Mouse (Mus musculus): ENCODE data around the gene Cdkal1. TPM values are rescaled to one million over a fixed set of nuclear protein-coding genes. Genes with fewer than 3 reads are reported as not detected.

Cdkal1 gene
- 35.1 and 35.7 TPM in 2 replicates for polyA plus RNA-seq (2014; fragmentation: Nextera tagmentation; extraction: Ambion mirVana)

DNA sequence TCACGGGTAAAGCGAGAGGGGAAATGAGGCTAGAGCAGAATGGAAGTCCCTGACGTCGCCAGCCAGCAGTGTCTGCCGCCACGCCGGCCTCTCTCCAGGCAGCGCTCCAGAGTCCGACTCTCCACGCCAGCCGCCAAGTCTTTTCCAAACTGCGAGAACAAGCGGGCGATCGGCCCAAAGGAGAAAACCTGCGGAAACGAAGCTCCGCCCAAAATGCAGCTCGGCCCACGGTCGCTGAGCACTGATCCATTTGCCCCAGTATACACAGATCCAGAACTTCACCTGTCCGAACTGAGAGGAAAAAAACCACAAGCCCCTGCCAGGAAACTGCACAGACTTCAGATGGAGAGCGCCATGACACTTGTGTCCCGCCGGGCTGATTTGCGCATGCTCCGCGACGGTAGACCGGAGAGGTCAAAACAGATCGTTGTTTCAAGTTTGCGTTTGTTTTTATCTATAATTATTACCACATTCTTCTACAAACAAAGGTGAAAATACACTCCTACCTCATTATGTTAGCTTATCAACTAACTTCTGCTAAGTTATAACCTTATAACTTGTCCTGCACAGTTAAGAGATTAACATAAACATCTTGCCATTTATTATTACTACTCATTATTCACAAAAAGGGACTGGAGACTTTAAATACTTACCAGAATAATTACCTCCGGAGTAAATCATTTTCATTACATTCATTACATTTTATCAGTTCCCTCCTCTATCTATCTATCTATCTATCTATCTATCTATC, at the start of gene Cdkal1:
TSS of gene Cdkal1 (minus strand) at position 394 of the 751 bp plus-strand sequence.
- no peaks in the 10 kb centered on the region for H3K36me3 ChIP-seq (ENCODE audit: control insufficient read depth, insufficient read depth, low read length)
- H3K27me3 ChIP-seq (ENCODE audit: control insufficient read depth, insufficient read depth, low read length), result no peaks in the 10 kb centered on the region
- ATAC-seq (ENCODE audit: low FRiP score), result peak; percentile 88
- peaks cover 4% of the 10 kb centered on the region; the same call in 1 of the 2 replicates for H3K4me1 ChIP-seq (ENCODE audit: control insufficient read depth, insufficient read depth, low read length)
- under 1% methylated on average over 33 of the region's 33 CpGs for WGBS
- H3K9me3 ChIP-seq (ENCODE audit: control insufficient read depth, low read length), result no peaks in the 10 kb centered on the region
- peak within 1 kb of the TSS; percentile 46 for H3K4me2 ChIP-seq
- peak; percentile 97 for DNase-seq (ENCODE audit: low spot score, missing footprints)
- H3K4me3 ChIP-seq (ENCODE audit: low read depth, low read length), result peak within 1 kb of the TSS; percentile 82
- H3K9ac ChIP-seq (ENCODE audit: low read length), result peak within 1 kb of the TSS; percentile 86
- peak within 1 kb of the TSS; percentile 35; the same call in 1 of the 2 replicates for H3K27ac ChIP-seq (ENCODE audit: low read depth, low read length)

DNA sequence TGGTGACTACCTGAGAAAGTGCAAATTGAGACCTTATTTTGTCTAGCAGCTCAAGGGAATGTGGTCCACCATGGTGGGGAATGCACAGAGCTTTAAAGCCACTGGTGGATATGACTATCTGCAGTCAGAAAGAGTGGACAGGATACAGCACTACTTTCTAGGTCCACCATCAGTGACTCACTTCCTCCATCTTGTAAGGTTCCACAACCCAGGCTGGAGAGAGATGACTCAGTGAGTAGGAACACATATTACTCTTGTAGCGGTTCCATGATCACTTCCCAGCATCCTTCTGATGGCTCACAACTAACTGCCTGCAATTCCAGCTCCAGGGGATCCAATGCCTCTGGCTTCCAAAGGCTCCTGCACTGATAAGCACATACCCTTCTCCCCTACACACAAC, 47.9 kb upstream of the Cdkal1 start:
- Histone ChIP-seq H3K27ac (ENCODE audit: low read depth, low read length) (no peak overlapping the region), H3K4me3 (ENCODE audit: low read depth, low read length) (no peak overlapping the region), H3K9me3 (ENCODE audit: control insufficient read depth, low read length) (peaks cover 15% of the 10 kb centered on the region), H3K27me3 (ENCODE audit: control insufficient read depth, insufficient read depth, low read length) (no peaks in the 10 kb centered on the region), H3K4me1 (ENCODE audit: control insufficient read depth, insufficient read depth, low read length) (no peaks in the 10 kb centered on the region), H3K4me2 (no peak overlapping the region), H3K36me3 (ENCODE audit: control insufficient read depth, insufficient read depth, low read length) (peaks cover 23% of the 10 kb centered on the region), H3K9ac (ENCODE audit: low read length) (no peak overlapping the region)
- WGBS, result 94% methylated on average over 1 of the region's 1 CpGs
- ATAC-seq (ENCODE audit: low FRiP score) (no peak), DNase-seq (ENCODE audit: low spot score, missing footprints) (peak; percentile 59)

DNA sequence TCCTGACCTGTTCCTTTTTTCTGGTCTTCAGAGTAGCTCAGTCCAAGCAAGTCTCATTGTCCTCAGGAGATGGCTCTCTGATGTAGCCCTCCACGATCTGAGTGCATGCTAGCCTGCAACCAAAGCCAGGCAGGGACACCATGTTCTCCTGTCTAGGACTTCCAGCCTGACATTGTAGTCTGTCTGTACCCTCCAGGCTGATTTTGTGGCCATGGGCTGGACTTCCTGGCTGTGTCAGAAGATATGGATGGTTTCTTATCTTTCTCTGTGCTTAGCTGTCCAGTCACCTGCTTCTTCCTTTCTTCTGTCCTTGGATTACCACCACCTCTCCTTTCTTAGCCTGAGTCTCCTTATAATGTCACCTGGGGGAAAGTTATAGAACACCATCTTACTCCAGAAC, 47.2 kb upstream of the Cdkal1 start:
- peaks cover 18% of the 10 kb centered on the region for H3K36me3 ChIP-seq (ENCODE audit: control insufficient read depth, insufficient read depth, low read length)
- H3K9ac ChIP-seq (ENCODE audit: low read length), result no peak overlapping the region
- H3K4me2 ChIP-seq, result no peak overlapping the region
- WGBS, result 100% methylated on average over 1 of the region's 1 CpGs
- H3K27me3 ChIP-seq (ENCODE audit: control insufficient read depth, insufficient read depth, low read length), result no peaks in the 10 kb centered on the region
- no peak overlapping the region for H3K4me3 ChIP-seq (ENCODE audit: low read depth, low read length)
- no peak overlapping the region for H3K27ac ChIP-seq (ENCODE audit: low read depth, low read length)
- H3K4me1 ChIP-seq (ENCODE audit: control insufficient read depth, insufficient read depth, low read length), result no peaks in the 10 kb centered on the region
- DNase-seq (ENCODE audit: low spot score, missing footprints) (peak; percentile 64), ATAC-seq (ENCODE audit: low FRiP score) (no peak)
- peaks cover 15% of the 10 kb centered on the region for H3K9me3 ChIP-seq (ENCODE audit: control insufficient read depth, low read length)

DNA sequence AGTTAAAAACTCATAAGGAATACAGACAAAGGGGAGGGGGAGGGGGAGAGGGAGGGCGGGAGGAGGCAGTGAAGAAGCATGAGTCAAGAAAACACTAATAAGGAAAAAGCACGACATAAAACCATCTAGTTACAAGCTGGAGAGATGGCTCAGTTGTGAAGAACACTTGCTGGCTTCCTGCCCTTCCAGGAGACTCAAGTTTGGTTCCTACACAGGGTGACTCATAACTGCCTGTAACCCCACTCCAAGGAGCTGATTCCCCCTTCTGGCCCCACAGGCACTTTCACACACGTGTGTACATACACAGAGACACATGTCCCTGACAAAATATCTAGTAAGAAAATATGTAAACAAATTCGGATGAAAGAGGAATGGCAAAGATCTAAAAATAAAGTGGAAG, 46.2 kb upstream of the Cdkal1 start:
- H3K36me3 ChIP-seq (ENCODE audit: control insufficient read depth, insufficient read depth, low read length), result peaks cover 12% of the 10 kb centered on the region

DNA sequence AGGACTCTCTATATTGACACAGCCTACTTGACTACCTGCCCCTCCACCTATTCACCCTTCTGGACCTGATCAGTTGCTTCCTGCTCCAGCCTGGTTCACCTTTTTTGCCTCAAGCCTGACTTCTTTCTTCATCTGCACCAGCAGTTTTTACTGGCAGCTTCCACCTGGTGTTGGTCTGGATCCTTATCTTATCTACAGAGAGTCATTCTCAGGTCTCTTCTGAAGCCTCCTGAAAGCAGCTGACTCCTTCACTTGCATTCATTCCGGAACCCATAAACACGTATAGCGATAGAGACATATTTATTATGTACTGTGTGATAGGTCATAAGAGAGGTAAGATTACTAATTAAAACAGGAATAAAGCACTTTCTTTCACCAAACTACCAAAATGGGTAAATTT, 11.3 kb upstream of the Cdkal1 start:
- no peaks in the 10 kb centered on the region for H3K4me1 ChIP-seq (ENCODE audit: control insufficient read depth, insufficient read depth, low read length)
- H3K9ac ChIP-seq (ENCODE audit: low read length), result no peak overlapping the region
- DNase-seq (ENCODE audit: low spot score, missing footprints) (no peak), ATAC-seq (ENCODE audit: low FRiP score) (no peak)
- no peak overlapping the region for H3K4me2 ChIP-seq
- H3K27ac ChIP-seq (ENCODE audit: low read depth, low read length), result no peak overlapping the region
- 98% methylated on average over 3 of the region's 3 CpGs for WGBS
- no peaks in the 10 kb centered on the region for H3K27me3 ChIP-seq (ENCODE audit: control insufficient read depth, insufficient read depth, low read length)
- no peak overlapping the region for H3K4me3 ChIP-seq (ENCODE audit: low read depth, low read length)
- H3K9me3 ChIP-seq (ENCODE audit: control insufficient read depth, low read length), result no peaks in the 10 kb centered on the region
- H3K36me3 ChIP-seq (ENCODE audit: control insufficient read depth, insufficient read depth, low read length), result no peaks in the 10 kb centered on the region

More for the DNA sequence above, 46.2 kb upstream of the Cdkal1 start:
- Histone ChIP-seq H3K4me3 (ENCODE audit: low read depth, low read length) (no peak overlapping the region), H3K4me1 (ENCODE audit: control insufficient read depth, insufficient read depth, low read length) (no peaks in the 10 kb centered on the region), H3K9ac (ENCODE audit: low read length) (no peak overlapping the region), H3K27ac (ENCODE audit: low read depth, low read length) (no peak overlapping the region), H3K27me3 (ENCODE audit: control insufficient read depth, insufficient read depth, low read length) (no peaks in the 10 kb centered on the region), H3K9me3 (ENCODE audit: control insufficient read depth, low read length) (peaks cover 15% of the 10 kb centered on the region), H3K4me2 (no peak overlapping the region)
- ATAC-seq (ENCODE audit: low FRiP score), result no peak
- DNase-seq (ENCODE audit: low spot score, missing footprints), result no peak
- 85% methylated on average over 4 of the region's 4 CpGs for WGBS

DNA sequence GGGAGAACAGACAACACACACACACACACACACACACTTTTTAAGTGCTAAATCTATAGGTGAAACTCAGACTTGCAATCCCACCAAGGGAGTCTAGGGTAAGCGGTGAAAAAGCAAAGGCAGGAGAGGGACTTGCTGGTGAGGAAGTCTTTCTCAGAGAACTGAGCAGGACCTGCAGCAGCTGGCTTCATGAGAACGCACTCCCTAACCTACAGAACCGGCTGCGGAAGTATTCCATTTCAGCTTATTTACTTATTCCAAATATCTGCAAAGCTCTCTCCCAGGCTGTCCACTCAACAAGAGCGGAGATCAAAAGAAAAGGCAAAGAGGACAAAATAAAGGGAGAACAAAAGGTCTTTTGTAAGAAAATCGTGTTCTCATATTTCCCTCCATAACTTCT, 8.9 kb upstream of the Cdkal1 start:
- DNase-seq (ENCODE audit: low spot score, missing footprints) (peak; percentile 80), ATAC-seq (ENCODE audit: low FRiP score) (no peak)
- 71% methylated on average over 6 of the region's 6 CpGs for WGBS
- Histone ChIP-seq H3K4me1 (ENCODE audit: control insufficient read depth, insufficient read depth, low read length) (no peaks in the 10 kb centered on the region), H3K4me2 (no peak overlapping the region), H3K4me3 (ENCODE audit: low read depth, low read length) (no peak overlapping the region), H3K9ac (ENCODE audit: low read length) (no peak overlapping the region), H3K36me3 (ENCODE audit: control insufficient read depth, insufficient read depth, low read length) (no peaks in the 10 kb centered on the region), H3K9me3 (ENCODE audit: control insufficient read depth, low read length) (no peaks in the 10 kb centered on the region), H3K27me3 (ENCODE audit: control insufficient read depth, insufficient read depth, low read length) (no peaks in the 10 kb centered on the region), H3K27ac (ENCODE audit: low read depth, low read length) (no peak overlapping the region)

DNA sequence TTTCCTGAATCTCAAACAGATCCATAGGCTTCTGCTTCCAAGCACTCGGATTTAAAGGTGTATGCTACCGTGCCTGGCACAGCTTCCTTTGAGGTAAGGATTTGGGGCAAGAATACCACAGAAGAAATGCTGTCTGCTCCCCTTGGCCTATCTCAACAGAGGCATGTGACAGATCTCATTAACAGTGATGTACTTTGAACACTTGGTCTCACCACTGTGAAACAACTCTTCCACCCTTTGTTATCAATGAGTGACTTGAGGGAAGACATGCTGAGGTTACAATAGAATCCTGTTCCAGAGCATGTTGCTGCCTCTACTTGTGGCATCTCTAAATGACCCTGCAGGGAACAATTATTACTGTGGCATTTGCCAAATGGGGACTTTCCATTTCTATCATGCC, 4.6 kb upstream of the Cdkal1 start:
- Histone ChIP-seq H3K9ac (ENCODE audit: low read length) (no peak overlapping the region), H3K9me3 (ENCODE audit: control insufficient read depth, low read length) (no peaks in the 10 kb centered on the region), H3K4me3 (ENCODE audit: low read depth, low read length) (no peak overlapping the region), H3K4me2 (no peak overlapping the region), H3K27ac (ENCODE audit: low read depth, low read length) (no peak overlapping the region), H3K27me3 (ENCODE audit: control insufficient read depth, insufficient read depth, low read length) (no peaks in the 10 kb centered on the region), H3K4me1 (ENCODE audit: control insufficient read depth, insufficient read depth, low read length) (no peaks in the 10 kb centered on the region), H3K36me3 (ENCODE audit: control insufficient read depth, insufficient read depth, low read length) (no peaks in the 10 kb centered on the region)
- peak; percentile 49 for DNase-seq (ENCODE audit: low spot score, missing footprints)
- 60% methylated on average over 2 of the region's 2 CpGs for WGBS
- ATAC-seq (ENCODE audit: low FRiP score), result no peak

DNA sequence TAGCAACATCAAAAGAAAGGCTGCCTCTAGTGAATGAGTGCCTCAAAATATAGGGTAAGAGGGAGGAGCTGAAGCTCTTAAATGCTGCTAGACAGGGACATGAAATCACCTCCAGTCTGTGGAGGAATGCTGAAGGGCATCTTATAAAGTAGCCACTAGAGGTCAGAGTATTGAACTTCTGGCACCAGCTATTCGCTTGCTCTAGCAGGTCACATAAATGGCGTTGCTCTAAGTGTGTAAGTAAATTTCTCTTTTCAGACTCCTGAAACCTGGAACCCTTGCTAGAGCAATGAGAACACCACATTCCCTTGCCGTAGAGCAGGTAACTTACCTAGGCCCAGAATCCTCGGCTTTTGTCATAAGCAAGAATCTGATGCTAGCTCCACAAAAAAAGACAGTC, 2.0 kb upstream of the Cdkal1 start:
- 22% methylated on average over 4 of the region's 4 CpGs for WGBS
- no peak overlapping the region for H3K4me3 ChIP-seq (ENCODE audit: low read depth, low read length)
- H3K4me2 ChIP-seq, result no peak overlapping the region
- H3K9me3 ChIP-seq (ENCODE audit: control insufficient read depth, low read length), result no peaks in the 10 kb centered on the region
- H3K4me1 ChIP-seq (ENCODE audit: control insufficient read depth, insufficient read depth, low read length), result peaks cover 4% of the 10 kb centered on the region; the same call in 1 of the 2 replicates
- H3K27ac ChIP-seq (ENCODE audit: low read depth, low read length), result no peak overlapping the region
- no peaks in the 10 kb centered on the region for H3K36me3 ChIP-seq (ENCODE audit: control insufficient read depth, insufficient read depth, low read length)
- no peak overlapping the region for H3K9ac ChIP-seq (ENCODE audit: low read length)
- DNase-seq (ENCODE audit: low spot score, missing footprints), result peak; percentile 91
- ATAC-seq (ENCODE audit: low FRiP score), result peak; percentile 67
- no peaks in the 10 kb centered on the region for H3K27me3 ChIP-seq (ENCODE audit: control insufficient read depth, insufficient read depth, low read length)

DNA sequence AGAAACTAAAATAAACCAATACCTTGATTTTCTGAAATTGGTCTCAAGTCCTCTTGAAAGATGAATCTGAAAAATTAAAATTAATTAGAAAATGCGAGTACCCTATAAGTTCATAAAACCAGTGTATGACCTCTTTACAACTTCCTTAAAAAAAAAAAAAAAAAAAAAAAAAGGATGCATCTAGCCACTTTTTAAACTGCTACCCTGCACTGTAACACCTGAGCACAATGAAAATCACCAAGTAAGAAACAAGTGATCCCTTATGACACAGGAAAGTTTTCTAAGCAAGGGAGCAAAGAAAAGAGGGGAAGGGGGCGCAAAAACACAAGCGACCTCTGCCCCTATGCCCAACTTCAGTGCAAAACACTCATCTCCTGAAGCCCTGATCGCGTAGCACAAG, 598 bp downstream of the Cdkal1 start:
- Histone ChIP-seq H3K9ac (ENCODE audit: low read length) (peak overlapping the region; percentile 86), H3K4me2 (peak overlapping the region; percentile 46), H3K9me3 (ENCODE audit: control insufficient read depth, low read length) (no peaks in the 10 kb centered on the region), H3K4me1 (ENCODE audit: control insufficient read depth, insufficient read depth, low read length) (peaks cover 4% of the 10 kb centered on the region; the same call in 1 of the 2 replicates), H3K4me3 (ENCODE audit: low read depth, low read length) (peak overlapping the region; percentile 82), H3K27me3 (ENCODE audit: control insufficient read depth, insufficient read depth, low read length) (no peaks in the 10 kb centered on the region), H3K27ac (ENCODE audit: low read depth, low read length) (peak overlapping the region; percentile 35; the same call in 1 of the 2 replicates), H3K36me3 (ENCODE audit: control insufficient read depth, insufficient read depth, low read length) (no peaks in the 10 kb centered on the region)
- WGBS, result 0% methylated on average over 5 of the region's 5 CpGs
- ATAC-seq (ENCODE audit: low FRiP score) (peak; percentile 29; the same call in 1 of the 2 replicates), DNase-seq (ENCODE audit: low spot score, missing footprints) (no peak)
